Mouse (Mus musculus): Measurements from ENCODE around the gene Zfp3. TPM values are rescaled to one million over a fixed set of nuclear protein-coding genes. Genes with fewer than 3 reads are reported as not detected.

The Zfp3 gene
- polyA plus RNA-seq, 1 experiment from 2014 or later, result 2.2 TPM

DNA sequence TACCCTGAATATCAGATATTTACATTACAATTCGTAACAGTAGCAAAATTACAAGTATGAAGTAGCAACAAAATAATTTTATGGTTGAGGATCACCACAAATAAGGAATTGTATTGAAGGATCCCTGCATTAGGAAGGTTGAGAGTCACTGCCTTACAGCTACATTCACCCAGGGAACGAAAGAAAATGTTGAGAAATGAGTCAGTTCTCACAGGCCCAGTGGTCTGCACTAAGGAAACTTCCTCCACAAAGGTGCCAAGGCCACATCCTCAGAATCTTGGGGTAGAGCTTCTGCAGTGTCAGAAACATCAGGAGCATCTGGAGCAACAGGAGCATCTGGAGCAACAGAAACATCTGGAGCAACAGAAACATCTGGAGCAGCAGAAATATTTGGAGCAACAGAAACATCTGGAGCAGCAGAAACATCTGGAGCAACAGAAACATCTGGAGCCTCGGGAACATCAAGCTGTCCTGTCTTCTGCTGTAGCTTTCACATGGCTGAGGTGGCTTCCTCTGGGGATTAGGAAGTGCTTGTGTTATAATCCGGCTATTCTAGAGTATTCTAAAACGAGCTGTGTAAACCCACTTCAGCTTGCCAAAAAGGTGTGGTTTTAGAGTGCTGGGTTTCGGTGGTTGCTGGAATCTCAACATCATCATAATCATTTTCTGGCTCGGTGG, 27.0 kb downstream of the Zfp3 start:
- Histone ChIP-seq H3K36me3 (no peaks in the 10 kb centered on the region), H3K4me1 (no peaks in the 10 kb centered on the region), H3K4me2 (no peak overlapping the region), H3K27ac (no peak overlapping the region), H3K9ac (no peak overlapping the region), H3K27me3 (replicated peaks) (peaks cover 6% of the 10 kb centered on the region; the same call in 1 of the 2 replicates), H3K9me3 (replicated peaks) (no peaks in the 10 kb centered on the region), H3K4me3 (no peak overlapping the region)
- no peak for ATAC-seq
- WGBS (ENCODE audit: insufficient replicate concordance), result 47% methylated on average over 7 of the region's 7 CpGs

GRCm38 (mm10) chr11:70791676-70792075, 27.7 kb downstream of the Zfp3 start:
- Histone ChIP-seq H3K27ac (no peak overlapping the region), H3K9me3 (replicated peaks) (no peaks in the 10 kb centered on the region), H3K9ac (no peak overlapping the region), H3K4me3 (no peak overlapping the region), H3K4me1 (no peaks in the 10 kb centered on the region), H3K4me2 (no peak overlapping the region), H3K27me3 (replicated peaks) (peaks cover 6% of the 10 kb centered on the region; the same call in 1 of the 2 replicates), H3K36me3 (no peaks in the 10 kb centered on the region)
- WGBS (ENCODE audit: insufficient replicate concordance), result 53% methylated on average over 5 of the region's 5 CpGs
- ATAC-seq, result no peak

DNA sequence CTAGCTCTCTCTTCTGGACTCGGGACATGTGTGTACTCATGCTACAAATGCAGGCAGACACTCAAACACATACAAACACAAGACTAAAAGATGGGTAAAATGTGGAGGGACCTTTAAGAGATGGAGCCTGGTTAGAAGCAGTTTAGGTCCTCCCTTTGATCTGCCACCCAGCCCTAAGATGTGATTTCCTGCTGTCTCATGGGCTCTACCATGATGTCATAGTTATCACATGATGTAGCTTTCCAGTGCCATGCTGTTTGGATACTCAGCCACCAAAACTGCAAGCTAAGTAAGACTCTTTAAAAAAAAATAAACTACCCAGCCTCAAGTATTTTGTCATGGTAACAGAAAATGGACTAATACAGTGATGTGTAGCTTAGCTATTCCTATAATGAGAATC, 28.4 kb downstream of the Zfp3 start:
- H3K4me1 ChIP-seq, result no peaks in the 10 kb centered on the region
- no peak overlapping the region for H3K4me3 ChIP-seq
- 72% methylated on average over 1 of the region's 1 CpGs for WGBS (ENCODE audit: insufficient replicate concordance)
- H3K4me2 ChIP-seq, result no peak overlapping the region
- H3K27ac ChIP-seq, result no peak overlapping the region
- H3K36me3 ChIP-seq, result no peaks in the 10 kb centered on the region
- peaks cover 6% of the 10 kb centered on the region; the same call in 1 of the 2 replicates for H3K27me3 ChIP-seq (replicated peaks)
- no peak for ATAC-seq
- no peaks in the 10 kb centered on the region for H3K9me3 ChIP-seq (replicated peaks)
- no peak overlapping the region for H3K9ac ChIP-seq

DNA sequence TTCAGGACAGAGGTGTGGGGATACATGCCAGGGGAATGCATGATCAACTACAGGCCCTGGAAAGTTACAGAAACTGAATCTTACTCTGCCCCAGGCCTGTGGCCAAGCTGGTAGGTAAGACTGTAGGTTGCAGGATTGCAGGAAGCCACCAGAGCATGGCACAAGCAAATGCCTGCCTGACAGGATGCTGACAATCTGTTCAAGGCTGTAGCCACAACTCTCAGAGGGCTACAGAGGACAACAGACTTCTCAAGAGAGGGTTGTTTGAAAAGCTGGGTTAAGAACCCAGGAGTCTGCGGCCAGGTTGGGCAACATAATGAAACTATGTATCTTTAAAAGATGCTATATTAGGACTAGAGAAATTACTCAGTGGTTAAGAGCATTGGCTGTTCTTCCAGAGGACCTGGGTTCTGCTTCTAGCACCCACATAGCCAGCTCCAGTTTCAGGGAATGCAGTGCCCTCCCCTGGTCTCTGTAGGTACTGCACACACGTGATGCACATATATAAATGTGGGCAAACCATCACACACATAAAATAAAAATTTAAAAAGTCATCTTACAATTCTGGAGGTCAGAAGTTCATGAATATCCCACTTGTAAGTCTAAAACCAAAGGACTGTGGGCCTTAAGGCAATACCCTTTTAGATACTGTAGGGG, 38.3 kb downstream of the Zfp3 start:
- Histone ChIP-seq H3K4me1 (peaks cover 6% of the 10 kb centered on the region; the same call in 1 of the 2 replicates), H3K36me3 (no peaks in the 10 kb centered on the region), H3K9me3 (replicated peaks) (no peaks in the 10 kb centered on the region), H3K4me2 (no peak overlapping the region), H3K27ac (no peak overlapping the region), H3K4me3 (no peak overlapping the region), H3K9ac (no peak overlapping the region), H3K27me3 (replicated peaks) (peaks cover 26% of the 10 kb centered on the region)
- no peak for ATAC-seq
- 78% methylated on average over 2 of the region's 2 CpGs for WGBS (ENCODE audit: insufficient replicate concordance)

- 46% methylated on average over 2 of the region's 2 CpGs for WGBS (ENCODE audit: insufficient replicate concordance)
- Histone ChIP-seq H3K4me2 (no peak overlapping the region), H3K36me3 (no peaks in the 10 kb centered on the region), H3K27ac (no peak overlapping the region), H3K9me3 (replicated peaks) (no peaks in the 10 kb centered on the region), H3K27me3 (replicated peaks) (peaks cover 26% of the 10 kb centered on the region), H3K4me3 (no peak overlapping the region), H3K4me1 (peaks cover 6% of the 10 kb centered on the region; the same call in 1 of the 2 replicates), H3K9ac (no peak overlapping the region)
- no peak for ATAC-seq
Observed at GRCm38 (mm10) chr11:70802865-70803261, 38.9 kb downstream of the Zfp3 start.

GRCm38 (mm10) chr11:70803711-70804200, 39.7 kb downstream of the Zfp3 start:
- H3K9me3 ChIP-seq (replicated peaks), result no peaks in the 10 kb centered on the region
- WGBS (ENCODE audit: insufficient replicate concordance), result 21% methylated on average over 6 of the region's 6 CpGs
- no peaks in the 10 kb centered on the region for H3K36me3 ChIP-seq
- H3K27ac ChIP-seq, result no peak overlapping the region
- no peak for ATAC-seq
- no peak overlapping the region for H3K4me2 ChIP-seq
- H3K27me3 ChIP-seq (replicated peaks), result peaks cover 26% of the 10 kb centered on the region
- H3K4me3 ChIP-seq, result no peak overlapping the region
- H3K9ac ChIP-seq, result no peak overlapping the region
- H3K4me1 ChIP-seq, result peaks cover 6% of the 10 kb centered on the region; the same call in 1 of the 2 replicates

GRCm38 (mm10) chr11:70804395-70804794, 40.4 kb downstream of the Zfp3 start:
- no peak overlapping the region for H3K27ac ChIP-seq
- no peak overlapping the region for H3K4me3 ChIP-seq
- peaks cover 26% of the 10 kb centered on the region for H3K27me3 ChIP-seq (replicated peaks)
- no peak overlapping the region for H3K9ac ChIP-seq
- H3K36me3 ChIP-seq, result no peaks in the 10 kb centered on the region
- H3K4me1 ChIP-seq, result peaks cover 6% of the 10 kb centered on the region; the same call in 1 of the 2 replicates
- ATAC-seq, result no peak
- no peaks in the 10 kb centered on the region for H3K9me3 ChIP-seq (replicated peaks)
- WGBS (ENCODE audit: insufficient replicate concordance), result 45% methylated on average over 3 of the region's 3 CpGs
- no peak overlapping the region for H3K4me2 ChIP-seq

- no peak overlapping the region for H3K9ac ChIP-seq
- H3K4me3 ChIP-seq, result no peak overlapping the region
- peak overlapping the region; percentile 19; the same call in 1 of the 2 replicates for H3K4me2 ChIP-seq
- no peak overlapping the region for H3K27ac ChIP-seq
- H3K9me3 ChIP-seq (replicated peaks), result no peaks in the 10 kb centered on the region
- H3K36me3 ChIP-seq, result no peaks in the 10 kb centered on the region
- no peak for ATAC-seq
- H3K27me3 ChIP-seq (replicated peaks), result peaks cover 26% of the 10 kb centered on the region
- WGBS (ENCODE audit: insufficient replicate concordance), result 28% methylated on average over 8 of the region's 8 CpGs
- peaks cover 6% of the 10 kb centered on the region; the same call in 1 of the 2 replicates for H3K4me1 ChIP-seq
Observed at GRCm38 (mm10) chr11:70805641-70806175, 41.7 kb downstream of the Zfp3 start.

GRCm38 (mm10) chr11:70806697-70807096, 42.7 kb downstream of the Zfp3 start:
- H3K4me3 ChIP-seq, result no peak overlapping the region
- H3K27me3 ChIP-seq (replicated peaks), result peaks cover 26% of the 10 kb centered on the region
- H3K9me3 ChIP-seq (replicated peaks), result no peaks in the 10 kb centered on the region
- ATAC-seq, result no peak
- no peak overlapping the region for H3K27ac ChIP-seq
- H3K9ac ChIP-seq, result no peak overlapping the region
- H3K36me3 ChIP-seq, result no peaks in the 10 kb centered on the region
- no peak overlapping the region for H3K4me2 ChIP-seq
- H3K4me1 ChIP-seq, result peaks cover 6% of the 10 kb centered on the region; the same call in 1 of the 2 replicates
- 22% methylated on average over 4 of the region's 4 CpGs for WGBS (ENCODE audit: insufficient replicate concordance)

GRCm38 (mm10) chr11:70807630-70808029, 43.6 kb downstream of the Zfp3 start:
- 58% methylated on average over 4 of the region's 4 CpGs for WGBS (ENCODE audit: insufficient replicate concordance)
- Histone ChIP-seq H3K4me3 (no peak overlapping the region), H3K27ac (no peak overlapping the region), H3K4me2 (no peak overlapping the region), H3K9ac (no peak overlapping the region), H3K4me1 (peaks cover 6% of the 10 kb centered on the region; the same call in 1 of the 2 replicates), H3K9me3 (replicated peaks) (no peaks in the 10 kb centered on the region), H3K36me3 (no peaks in the 10 kb centered on the region), H3K27me3 (replicated peaks) (peaks cover 26% of the 10 kb centered on the region)
- ATAC-seq, result no peak

DNA sequence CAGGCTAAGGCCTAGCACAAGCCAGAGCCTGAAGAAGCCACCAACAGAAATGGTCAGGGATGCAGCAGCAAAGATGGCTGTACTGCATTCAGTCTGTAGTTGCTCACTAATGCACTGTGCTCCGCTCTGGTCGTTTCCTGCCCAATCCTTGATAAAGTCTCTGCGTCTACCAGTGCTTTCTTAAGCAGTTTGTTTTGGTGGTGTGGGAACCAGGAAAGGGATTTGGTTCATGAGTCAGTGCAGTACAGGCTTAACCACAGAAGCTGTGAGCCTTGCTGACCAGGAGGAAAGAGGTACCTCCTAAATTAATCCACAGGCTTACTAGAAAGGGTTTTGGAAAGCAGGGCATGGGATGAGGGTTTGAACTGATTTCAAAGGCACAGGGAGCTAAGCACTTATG, 44.1 kb downstream of the Zfp3 start:
- ATAC-seq, result no peak
- Histone ChIP-seq H3K27me3 (replicated peaks) (peaks cover 25% of the 10 kb centered on the region), H3K9me3 (replicated peaks) (no peaks in the 10 kb centered on the region), H3K9ac (no peak overlapping the region), H3K27ac (no peak overlapping the region), H3K36me3 (no peaks in the 10 kb centered on the region), H3K4me2 (no peak overlapping the region), H3K4me3 (no peak overlapping the region), H3K4me1 (peaks cover 6% of the 10 kb centered on the region; the same call in 1 of the 2 replicates)
- 25% methylated on average over 3 of the region's 3 CpGs for WGBS (ENCODE audit: insufficient replicate concordance)

- 36% methylated on average over 1 of the region's 1 CpGs for WGBS (ENCODE audit: insufficient replicate concordance)
Observed at GRCm38 (mm10) chr11:70809011-70809410, 45.0 kb downstream of the Zfp3 start.

More at GRCm38 (mm10) chr11:70809011-70809410, 45.0 kb downstream of the Zfp3 start:
- no peak overlapping the region for H3K9ac ChIP-seq
- no peak for ATAC-seq
- no peak overlapping the region for H3K4me3 ChIP-seq
- no peak overlapping the region for H3K4me2 ChIP-seq
- H3K9me3 ChIP-seq (replicated peaks), result no peaks in the 10 kb centered on the region
- H3K27me3 ChIP-seq (replicated peaks), result peaks cover 16% of the 10 kb centered on the region; the same call in 1 of the 2 replicates
- H3K4me1 ChIP-seq, result peaks cover 6% of the 10 kb centered on the region; the same call in 1 of the 2 replicates
- no peak overlapping the region for H3K27ac ChIP-seq
- H3K36me3 ChIP-seq, result no peaks in the 10 kb centered on the region
